Mouse (Mus musculus): ENCODE measurements around the gene Ccr10. TPM values are rescaled to one million over a fixed set of nuclear protein-coding genes. Genes with fewer than 3 reads are reported as not detected.

The Ccr10 gene
- not detected for polyA plus RNA-seq (2014; fragmentation: Illumina TruSeq; extraction: RNeasy Lipid Tissue Mini Kit (QIAGEN cat#74804); ENCODE audit: low replicate concordance)

GRCm38 (mm10) chr11:101174851-101175628 lies at the start of gene Ccr10:
Gene Ccr10 (minus strand): TSS chr11:101175443.

DNA sequence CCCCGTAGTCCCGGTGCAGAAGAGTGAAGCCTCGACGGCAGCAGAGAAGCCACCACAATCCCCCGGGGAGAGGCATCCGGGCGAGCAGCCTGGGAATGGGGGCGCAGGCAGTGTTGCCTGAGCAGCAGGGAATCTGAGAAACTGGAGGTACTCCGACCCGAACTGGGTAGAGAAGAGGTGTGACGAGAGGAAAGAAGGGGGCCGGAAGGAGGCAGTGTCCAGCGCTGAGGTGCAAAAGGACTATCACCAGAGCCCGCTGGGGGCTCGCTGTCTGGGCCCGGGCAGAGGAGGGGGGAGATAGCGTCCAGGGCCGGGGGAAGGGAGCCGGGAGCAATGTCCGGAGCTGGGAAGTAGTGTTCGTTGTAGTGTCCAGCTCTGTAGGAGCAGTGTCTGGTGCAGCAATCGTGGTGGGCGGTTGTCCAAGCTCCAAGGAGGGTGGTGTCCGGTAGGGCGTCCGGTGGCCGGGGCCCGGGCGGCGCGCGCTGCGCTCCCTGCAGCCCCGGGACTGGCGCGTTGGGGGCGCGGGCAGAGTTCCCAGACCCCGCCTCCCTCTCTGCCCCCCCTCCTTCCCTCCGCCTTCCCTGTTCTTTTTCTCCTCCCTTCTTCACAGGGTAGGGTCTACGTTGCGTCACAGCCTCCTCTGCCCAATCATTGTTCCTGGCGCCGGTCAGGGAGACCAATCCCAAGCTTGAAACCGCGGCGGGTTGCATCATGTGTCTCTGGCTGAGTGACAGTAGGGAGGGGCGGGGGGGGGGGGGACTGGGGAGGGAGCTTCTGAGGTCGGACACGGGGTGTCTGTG lies 4.2 kb downstream of the Ccr10 start, which contains the start of gene Plekhh3:
Gene Plekhh3, minus strand, starts transcription at position 541 of the 800 bp plus-strand sequence.

GRCm38 (mm10) chr11:101170354-101170810 lies 4.9 kb downstream of the Ccr10 start, which contains the start of gene Cntnap1:
Gene Cntnap1 (plus strand): TSS chr11:101170523.

GRCm38 (mm10) chr11:101155728-101156371 lies 19.4 kb downstream of the Ccr10 start, which contains the start of gene Tubg2:
Gene Tubg2 (plus strand): TSS chr11:101155907.

Other genes starting within 250 kb of the Ccr10 start
- 18.7 TPM for gene Stat3, start 235.9 kb downstream of the Ccr10 start, polyA plus RNA-seq (2014; fragmentation: Illumina TruSeq; extraction: RNeasy Lipid Tissue Mini Kit (QIAGEN cat#74804); ENCODE audit: low replicate concordance)
- 15.7 TPM for gene Cavin1, start 204.6 kb downstream of the Ccr10 start, polyA plus RNA-seq (2014; fragmentation: Illumina TruSeq; extraction: RNeasy Lipid Tissue Mini Kit (QIAGEN cat#74804); ENCODE audit: low replicate concordance)
- gene Atp6v0a1, start 166.0 kb downstream of the Ccr10 start, polyA plus RNA-seq (2014; fragmentation: Illumina TruSeq; extraction: RNeasy Lipid Tissue Mini Kit (QIAGEN cat#74804); ENCODE audit: low replicate concordance), result 68.7 TPM
- gene Naglu, start 105.4 kb downstream of the Ccr10 start, polyA plus RNA-seq (2014; fragmentation: Illumina TruSeq; extraction: RNeasy Lipid Tissue Mini Kit (QIAGEN cat#74804); ENCODE audit: low replicate concordance), result not detected
- gene Hsd17b1, start 97.0 kb downstream of the Ccr10 start, polyA plus RNA-seq (2014; fragmentation: Illumina TruSeq; extraction: RNeasy Lipid Tissue Mini Kit (QIAGEN cat#74804); ENCODE audit: low replicate concordance), result not detected
- 0.59 TPM for gene Coasy, start 92.9 kb downstream of the Ccr10 start, polyA plus RNA-seq (2014; fragmentation: Illumina TruSeq; extraction: RNeasy Lipid Tissue Mini Kit (QIAGEN cat#74804); ENCODE audit: low replicate concordance)
- 98.3 TPM for gene Mlx, start 88.2 kb downstream of the Ccr10 start, polyA plus RNA-seq (2014; fragmentation: Illumina TruSeq; extraction: RNeasy Lipid Tissue Mini Kit (QIAGEN cat#74804); ENCODE audit: low replicate concordance)
- gene Psmc3ip, start 80.0 kb downstream of the Ccr10 start, polyA plus RNA-seq (2014; fragmentation: Illumina TruSeq; extraction: RNeasy Lipid Tissue Mini Kit (QIAGEN cat#74804); ENCODE audit: low replicate concordance), result 0.52 TPM
- gene Retreg3, start 55.5 kb downstream of the Ccr10 start, polyA plus RNA-seq (2014; fragmentation: Illumina TruSeq; extraction: RNeasy Lipid Tissue Mini Kit (QIAGEN cat#74804); ENCODE audit: low replicate concordance), result 33.3 TPM
- 0.82 TPM for gene Tubg1, start 55.5 kb downstream of the Ccr10 start, polyA plus RNA-seq (2014; fragmentation: Illumina TruSeq; extraction: RNeasy Lipid Tissue Mini Kit (QIAGEN cat#74804); ENCODE audit: low replicate concordance)
- not detected for gene Tubg2, start 19.5 kb downstream of the Ccr10 start, polyA plus RNA-seq (2014; fragmentation: Illumina TruSeq; extraction: RNeasy Lipid Tissue Mini Kit (QIAGEN cat#74804); ENCODE audit: low replicate concordance)
- gene Cntnap1, start 4.9 kb downstream of the Ccr10 start, polyA plus RNA-seq (2014; fragmentation: Illumina TruSeq; extraction: RNeasy Lipid Tissue Mini Kit (QIAGEN cat#74804); ENCODE audit: low replicate concordance), result 0.22 TPM
- gene Plekhh3, start 4.1 kb downstream of the Ccr10 start, polyA plus RNA-seq (2014; fragmentation: Illumina TruSeq; extraction: RNeasy Lipid Tissue Mini Kit (QIAGEN cat#74804); ENCODE audit: low replicate concordance), result 0.52 TPM
- gene Ezh1, start 51.0 kb upstream of the Ccr10 start, polyA plus RNA-seq (2014; fragmentation: Illumina TruSeq; extraction: RNeasy Lipid Tissue Mini Kit (QIAGEN cat#74804); ENCODE audit: low replicate concordance), result 22.1 TPM
- 1.6 TPM for gene Ramp2, start 70.6 kb upstream of the Ccr10 start, polyA plus RNA-seq (2014; fragmentation: Illumina TruSeq; extraction: RNeasy Lipid Tissue Mini Kit (QIAGEN cat#74804); ENCODE audit: low replicate concordance)
- gene Vps25, start 78.3 kb upstream of the Ccr10 start, polyA plus RNA-seq (2014; fragmentation: Illumina TruSeq; extraction: RNeasy Lipid Tissue Mini Kit (QIAGEN cat#74804); ENCODE audit: low replicate concordance), result 73.6 TPM
- not detected for gene Wnk4, start 85.1 kb upstream of the Ccr10 start, polyA plus RNA-seq (2014; fragmentation: Illumina TruSeq; extraction: RNeasy Lipid Tissue Mini Kit (QIAGEN cat#74804); ENCODE audit: low replicate concordance)
- gene Cntd1, start 103.6 kb upstream of the Ccr10 start, polyA plus RNA-seq (2014; fragmentation: Illumina TruSeq; extraction: RNeasy Lipid Tissue Mini Kit (QIAGEN cat#74804); ENCODE audit: low replicate concordance), result 2.6 TPM
- gene Coa3, start 103.7 kb upstream of the Ccr10 start, polyA plus RNA-seq (2014; fragmentation: Illumina TruSeq; extraction: RNeasy Lipid Tissue Mini Kit (QIAGEN cat#74804); ENCODE audit: low replicate concordance), result 4.3 TPM
- 158 TPM for gene Becn1, start 126.8 kb upstream of the Ccr10 start, polyA plus RNA-seq (2014; fragmentation: Illumina TruSeq; extraction: RNeasy Lipid Tissue Mini Kit (QIAGEN cat#74804); ENCODE audit: low replicate concordance)
- 194 TPM for gene Psme3, start 140.8 kb upstream of the Ccr10 start, polyA plus RNA-seq (2014; fragmentation: Illumina TruSeq; extraction: RNeasy Lipid Tissue Mini Kit (QIAGEN cat#74804); ENCODE audit: low replicate concordance)
- 0.59 TPM for gene Aoc2, start 149.6 kb upstream of the Ccr10 start, polyA plus RNA-seq (2014; fragmentation: Illumina TruSeq; extraction: RNeasy Lipid Tissue Mini Kit (QIAGEN cat#74804); ENCODE audit: low replicate concordance)
- 8.7 TPM for gene Aoc3, start 155.2 kb upstream of the Ccr10 start, polyA plus RNA-seq (2014; fragmentation: Illumina TruSeq; extraction: RNeasy Lipid Tissue Mini Kit (QIAGEN cat#74804); ENCODE audit: low replicate concordance)
- 126 TPM for gene G6pc, start 192.1 kb upstream of the Ccr10 start, polyA plus RNA-seq (2014; fragmentation: Illumina TruSeq; extraction: RNeasy Lipid Tissue Mini Kit (QIAGEN cat#74804); ENCODE audit: low replicate concordance)
- 2.6 TPM for gene Aarsd1, start 242.2 kb upstream of the Ccr10 start, polyA plus RNA-seq (2014; fragmentation: Illumina TruSeq; extraction: RNeasy Lipid Tissue Mini Kit (QIAGEN cat#74804); ENCODE audit: low replicate concordance)
- gene Gm27029, start 249.4 kb upstream of the Ccr10 start, polyA plus RNA-seq (2014; fragmentation: Illumina TruSeq; extraction: RNeasy Lipid Tissue Mini Kit (QIAGEN cat#74804); ENCODE audit: low replicate concordance), result 0.33 TPM
- gene Rundc1, start 249.6 kb upstream of the Ccr10 start, polyA plus RNA-seq (2014; fragmentation: Illumina TruSeq; extraction: RNeasy Lipid Tissue Mini Kit (QIAGEN cat#74804); ENCODE audit: low replicate concordance), result 2.7 TPM
- 0.30 TPM for gene Ptges3l, start 249.9 kb upstream of the Ccr10 start, polyA plus RNA-seq (2014; fragmentation: Illumina TruSeq; extraction: RNeasy Lipid Tissue Mini Kit (QIAGEN cat#74804); ENCODE audit: low replicate concordance)

Measured in small intestine, adult 10 weeks (tissue).